Mouse (Mus musculus) C2C12 (cell line): Measurements from ENCODE around the gene Gm13285.

ENCODE experiments used
- CTCF ChIP-seq: IDR thresholded peaks from one replicate; pipeline ENCODE4 v1.5.1; 2011; ENCODE audit not compliant: control insufficient read depth, insufficient read depth, insufficient read length
- FOSL1 ChIP-seq: IDR thresholded peaks from one replicate; pipeline ENCODE4 v1.8.0; 2011; ENCODE audit warnings: mild to moderate bottlenecking, low read length; ENCODE audit not compliant: poor library complexity, insufficient read depth, severe bottlenecking
- MYOD1 ChIP-seq: IDR thresholded peaks from one replicate; pipeline ENCODE4 v1.6.1; 2011; ENCODE audit warnings: low read depth; ENCODE audit not compliant: control insufficient read depth, insufficient read length
- MYOG ChIP-seq: IDR thresholded peaks from one replicate; pipeline ENCODE4 v1.6.1; 2011; ENCODE audit not compliant: control insufficient read depth, insufficient read length; ENCODE audit errors: extremely low read depth
- USF1 ChIP-seq: IDR thresholded peaks from one replicate; pipeline ENCODE4 v1.6.1; 2011; ENCODE audit warnings: low read depth, mild to moderate bottlenecking, control low read depth, moderate library complexity

GRCm38 (mm10) chr4:88822995-88823394 is 23.5 kb downstream of the Gm13285 start:
- TF ChIP-seq CTCF (no peak), MYOD1 (no peak), FOSL1 (no peak), MYOG (no peak), USF1 (no peak)
